Mouse (Mus musculus) spleen, adult 2 months (tissue): ENCODE measurements around the gene Sh2d6. TPM values are rescaled to one million over a fixed set of nuclear protein-coding genes. Genes with fewer than 3 reads are reported as not detected.
A peak's percentile ranks its signal among the peaks of the same experiment; 100 is the strongest.

Experiments used
- DNase-seq, 2 experiments: peaks; one replicate each; pipeline versions ENCODE4 v3.0.0 to v3.0.0-alpha.2; 2012 to 2021; ENCODE audit warnings: low spot score in 2 of 2, low read depth in 1 of 2
- H3K27ac ChIP-seq: fragments of 200-500 bp; 2 replicates; pipeline ENCODE4 v1.5.1; 2012; ENCODE audit warnings: low read length, inconsistent platforms; ENCODE audit not compliant: insufficient read depth
- H3K27me3 ChIP-seq: fragments of 200-500 bp; 2 replicates; pipeline ENCODE4 v1.6.1; 2012; ENCODE audit warnings: mild to moderate bottlenecking, moderate library complexity, low read length, inconsistent platforms; ENCODE audit not compliant: control insufficient read depth, insufficient read depth
- H3K36me3 ChIP-seq: fragments of 200-500 bp; 2 replicates; pipeline ENCODE4 v1.6.1; 2012; ENCODE audit warnings: mild to moderate bottlenecking, low read length, inconsistent platforms; ENCODE audit not compliant: control insufficient read depth, insufficient read depth
- H3K4me1 ChIP-seq: fragments of 200-500 bp; 2 replicates; pipeline ENCODE4 v1.6.1; 2011; ENCODE audit warnings: inconsistent platforms; ENCODE audit not compliant: control insufficient read depth, insufficient read depth, insufficient read length
- H3K4me3 ChIP-seq: fragments of 200-500 bp; 2 replicates; pipeline ENCODE4 v1.5.1; 2011; ENCODE audit warnings: mild to moderate bottlenecking, inconsistent platforms; ENCODE audit not compliant: insufficient read depth, insufficient read length; ENCODE audit errors: extremely low read depth
- CTCF ChIP-seq: fragments of 200-500 bp; IDR thresholded peaks from 2 replicates; pipeline ENCODE4 v1.5.1; 2011; ENCODE audit warnings: mild to moderate bottlenecking, inconsistent platforms; ENCODE audit not compliant: insufficient read depth, insufficient read length, insufficient replicate concordance; ENCODE audit errors: extremely low read depth
- POLR2A ChIP-seq: fragments of 200-500 bp; IDR thresholded peaks from 2 replicates; pipeline ENCODE4 v1.6.1; 2011; ENCODE audit warnings: low read depth, low read length, inconsistent platforms
- whole genome bisulfite sequencing: fragments of 180-500 bp; shearing (Covaris S2); methylation state at CpG from one replicate; pipeline ENCODE4 v1.1.7; 2018; 5-methylcytosine and 5-hydroxymethylcytosine counted together
- polyA plus RNA-seq: library from polyadenylated mRNA; depleted of rRNA; stranded (reverse); fragments of >200 nt; gene quantifications from 2 replicates; pipeline ENCODE4 v1.2.3, GENCODE M21; 2012

Sh2d6 gene
- polyA plus RNA-seq, 1 experiment = 0.55 TPM

- 16% methylated on average over 9 of the region's 9 CpGs for WGBS
- H3K27me3 ChIP-seq = no peaks in the 10 kb centered on the region
- peak overlapping the region; percentile 62 for H3K4me3 ChIP-seq
- no peaks in the 10 kb centered on the region for H3K36me3 ChIP-seq
- TF ChIP-seq CTCF (no peak), POLR2A (no peak)
- H3K27ac ChIP-seq = peak overlapping the region; percentile 87
- H3K4me1 ChIP-seq = peaks cover 41% of the 10 kb centered on the region
- DNase-seq = peak in 1 of 2 experiments; percentile 77
Observed at GRCm38 (mm10) chr6:72549041-72549580, 27.6 kb upstream of the Sh2d6 start.

GRCm38 (mm10) chr6:72547862-72548261 lies 26.4 kb upstream of the Sh2d6 start:
- Histone ChIP-seq H3K4me3 (no peak overlapping the region), H3K27ac (no peak overlapping the region), H3K4me1 (peaks cover 45% of the 10 kb centered on the region), H3K36me3 (no peaks in the 10 kb centered on the region), H3K27me3 (no peaks in the 10 kb centered on the region)
- no peak for TF ChIP-seq CTCF
- no peak for TF ChIP-seq POLR2A
- DNase-seq = no peak
- WGBS = 84% methylated on average over 3 of the region's 3 CpGs

GRCm38 (mm10) chr6:72547121-72547520 lies 25.6 kb upstream of the Sh2d6 start:
- Histone ChIP-seq H3K4me3 (no peak overlapping the region), H3K36me3 (no peaks in the 10 kb centered on the region), H3K27ac (no peak overlapping the region), H3K27me3 (no peaks in the 10 kb centered on the region), H3K4me1 (peaks cover 42% of the 10 kb centered on the region)
- WGBS = 94% methylated on average over 2 of the region's 2 CpGs
- DNase-seq = no peak
- peak; percentile 10; the same call in 1 of the 2 replicates for TF ChIP-seq CTCF
- no peak for TF ChIP-seq POLR2A

GRCm38 (mm10) chr6:72545377-72545776 lies 23.9 kb upstream of the Sh2d6 start:
- WGBS = 57% methylated on average over 7 of the region's 7 CpGs
- TF ChIP-seq POLR2A (no peak), CTCF (no peak)
- no peaks in the 10 kb centered on the region for H3K27me3 ChIP-seq
- H3K4me3 ChIP-seq = no peak overlapping the region
- no peak for DNase-seq
- H3K4me1 ChIP-seq = peaks cover 27% of the 10 kb centered on the region; the same call in 1 of the 2 replicates
- no peaks in the 10 kb centered on the region for H3K36me3 ChIP-seq
- H3K27ac ChIP-seq = peak overlapping the region; percentile 63

GRCm38 (mm10) chr6:72544283-72544987 lies 22.9 kb upstream of the Sh2d6 start, which contains the start of gene Capg:
Capg (plus strand) TSS chr6:72544391.
- 2% methylated on average over 23 of the region's 23 CpGs for WGBS
- peak; percentile 71 to 75 for DNase-seq
- Histone ChIP-seq H3K27ac (peak within 1 kb of the TSS; percentile 98), H3K4me1 (peaks cover 19% of the 10 kb centered on the region; the same call in 1 of the 2 replicates), H3K4me3 (peak within 1 kb of the TSS; percentile 65), H3K36me3 (no peaks in the 10 kb centered on the region), H3K27me3 (no peaks in the 10 kb centered on the region)
- TF ChIP-seq CTCF (no peak), POLR2A (no peak)

GRCm38 (mm10) chr6:72543265-72543850 lies 21.9 kb upstream of the Sh2d6 start:
- TF ChIP-seq CTCF (no peak), POLR2A (no peak)
- Histone ChIP-seq H3K27me3 (no peaks in the 10 kb centered on the region), H3K4me3 (peak overlapping the region; percentile 65; the same call in 1 of the 2 replicates), H3K36me3 (no peaks in the 10 kb centered on the region), H3K4me1 (peaks cover 15% of the 10 kb centered on the region; the same call in 1 of the 2 replicates), H3K27ac (peak overlapping the region; percentile 98; the same call in 1 of the 2 replicates)
- 86% methylated on average over 12 of the region's 12 CpGs for WGBS
- no peak for DNase-seq
